Mouse (Mus musculus): ENCODE measurements around the gene Jag2. TPM values are rescaled to one million over a fixed set of nuclear protein-coding genes. Genes with fewer than 3 reads are reported as not detected.

Jag2 gene
- 2.8 and 3.2 TPM in 2 replicates for polyA plus RNA-seq (2012; ENCODE audit: insufficient read depth, insufficient read length, missing spikeins)

DNA sequence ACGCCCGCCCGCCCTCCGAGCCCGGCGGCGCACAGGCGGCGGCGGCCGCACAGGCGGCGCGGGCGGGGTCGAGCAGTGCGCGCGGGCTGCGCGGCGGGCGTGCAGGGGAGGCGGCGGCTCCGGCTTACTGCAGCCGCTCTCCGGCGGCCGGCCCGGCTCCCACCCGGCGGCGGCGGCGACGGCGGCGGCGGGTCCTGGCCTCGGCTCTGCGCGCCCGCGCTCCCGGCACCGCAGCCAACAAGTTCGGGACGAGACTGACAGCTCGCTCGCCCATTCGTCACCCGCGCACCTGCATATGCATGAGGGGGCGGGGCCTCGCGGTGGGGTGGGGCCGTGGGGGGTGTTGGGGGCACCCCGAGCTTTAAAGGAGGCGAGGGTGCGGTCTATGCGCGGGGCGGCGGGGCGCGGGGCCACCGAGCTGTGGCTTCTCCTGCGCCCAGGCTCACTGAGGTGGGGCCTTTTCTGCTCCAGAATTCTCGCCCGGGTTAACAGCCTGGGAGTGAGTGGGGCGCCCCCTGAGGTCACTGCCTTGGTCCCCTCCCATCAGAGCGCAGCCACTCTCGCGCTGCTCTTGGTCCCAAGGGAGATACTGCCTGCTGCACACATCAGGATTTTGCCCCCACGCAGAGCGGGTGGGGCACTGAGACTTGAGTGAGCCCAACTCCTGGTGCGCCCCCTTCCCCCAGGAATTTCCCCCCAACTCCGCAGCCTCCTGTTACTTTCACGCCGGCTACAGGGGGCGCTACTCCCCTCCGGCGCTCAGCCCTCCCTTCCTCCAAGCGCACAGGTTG lies at the start of gene Jag2:
TSS of gene Jag2 (minus strand) at position 215 of the 791 bp plus-strand sequence.
- Histone ChIP-seq H3K4me1 (ENCODE audit: control insufficient read depth, insufficient read depth, low read length) (no peaks in the 10 kb centered on the region), H3K4me3 (ENCODE audit: insufficient read depth, low read length) (peak within 1 kb of the TSS; percentile 47), H3K27ac (ENCODE audit: insufficient read depth, low read depth, low read length) (no peak within 1 kb of the TSS)
- no peak; the same call in 1 of the 2 replicates for TF ChIP-seq CTCF (IDR thresholded peaks at IDR 0.05; ENCODE audit: low read depth, low read length)
- no peak for TF ChIP-seq POLR2A (IDR thresholded peaks at IDR 0.05; ENCODE audit: borderline replicate concordance, low read depth, low read length)

DNA sequence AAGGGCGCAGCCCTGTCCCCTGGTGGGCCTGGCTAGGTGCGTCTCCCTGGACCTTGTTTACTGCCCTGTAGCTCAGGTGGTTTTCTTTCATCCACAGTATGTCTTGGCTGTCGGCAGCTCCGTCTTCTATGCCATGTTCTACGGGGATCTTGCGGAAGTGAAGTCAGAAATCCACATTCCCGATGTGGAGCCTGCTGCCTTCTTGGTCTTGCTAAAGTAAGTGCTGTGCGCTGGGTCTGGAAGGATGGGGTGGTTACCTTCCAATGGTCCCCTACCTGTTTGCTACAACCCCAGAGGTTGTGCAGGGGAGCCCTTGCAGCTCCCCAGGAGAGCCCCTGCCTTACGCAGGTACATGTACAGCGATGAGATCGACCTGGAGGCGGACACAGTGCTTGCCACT lies 47.6 kb upstream of the Jag2 start:
- TF ChIP-seq CTCF (IDR thresholded peaks at IDR 0.05; ENCODE audit: low read depth, low read length), result no peak
- TF ChIP-seq POLR2A (IDR thresholded peaks at IDR 0.05; ENCODE audit: borderline replicate concordance, low read depth, low read length), result no peak
- Histone ChIP-seq H3K4me3 (ENCODE audit: insufficient read depth, low read length) (peak overlapping the region; percentile 77), H3K4me1 (ENCODE audit: control insufficient read depth, insufficient read depth, low read length) (peaks cover 6% of the 10 kb centered on the region; the same call in 1 of the 2 replicates), H3K27ac (ENCODE audit: insufficient read depth, low read depth, low read length) (no peak overlapping the region)

DNA sequence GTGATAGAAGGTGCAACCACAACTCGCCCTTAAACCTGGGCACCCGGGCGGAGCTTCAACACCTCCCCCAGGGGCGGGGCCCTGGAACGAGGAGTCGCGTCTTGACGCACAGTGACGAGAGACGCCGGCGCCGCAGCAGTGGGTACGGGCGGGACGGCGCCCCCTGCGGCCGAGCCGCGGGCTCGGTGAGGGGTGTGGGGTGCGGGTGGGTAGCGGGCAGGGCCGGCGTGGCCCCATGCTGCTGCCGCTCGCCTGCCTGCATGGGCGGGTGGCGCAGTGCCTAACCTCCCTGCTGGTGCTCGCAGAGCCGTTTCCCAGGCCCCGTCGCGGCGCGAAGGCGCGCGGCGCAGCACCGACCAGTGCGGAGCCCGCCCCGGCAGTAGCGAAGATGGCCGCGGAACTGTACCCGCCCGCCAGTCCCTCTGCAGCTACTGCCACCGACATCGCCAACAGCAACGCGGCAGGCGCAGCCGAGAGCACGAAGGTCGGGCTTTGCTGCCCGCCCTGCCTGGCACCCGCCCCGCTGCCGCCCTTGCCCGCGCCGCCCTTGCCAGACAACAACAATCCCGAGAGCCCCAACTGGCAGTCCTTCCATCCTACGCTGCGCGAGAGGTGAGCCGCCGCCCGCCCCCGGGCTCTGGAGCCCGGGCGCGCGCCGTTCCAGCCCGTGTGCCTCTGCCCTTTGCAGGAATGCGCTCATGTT lies 46.9 kb upstream of the Jag2 start, which contains the start of gene Btbd6:
TSS of gene Btbd6 (plus strand) at position 112 of the 703 bp plus-strand sequence.
- Histone ChIP-seq H3K4me1 (ENCODE audit: control insufficient read depth, insufficient read depth, low read length) (peaks cover 6% of the 10 kb centered on the region; the same call in 1 of the 2 replicates), H3K27ac (ENCODE audit: insufficient read depth, low read depth, low read length) (peak within 1 kb of the TSS; percentile 17), H3K4me3 (ENCODE audit: insufficient read depth, low read length) (peak within 1 kb of the TSS; percentile 77)
- no peak; the same call in 1 of the 2 replicates for TF ChIP-seq POLR2A (IDR thresholded peaks at IDR 0.05; ENCODE audit: borderline replicate concordance, low read depth, low read length)
- 0 out of 2 replicates have a peak, but pooled peaks have one; percentile 15 for TF ChIP-seq CTCF (IDR thresholded peaks at IDR 0.05; ENCODE audit: low read depth, low read length)

DNA sequence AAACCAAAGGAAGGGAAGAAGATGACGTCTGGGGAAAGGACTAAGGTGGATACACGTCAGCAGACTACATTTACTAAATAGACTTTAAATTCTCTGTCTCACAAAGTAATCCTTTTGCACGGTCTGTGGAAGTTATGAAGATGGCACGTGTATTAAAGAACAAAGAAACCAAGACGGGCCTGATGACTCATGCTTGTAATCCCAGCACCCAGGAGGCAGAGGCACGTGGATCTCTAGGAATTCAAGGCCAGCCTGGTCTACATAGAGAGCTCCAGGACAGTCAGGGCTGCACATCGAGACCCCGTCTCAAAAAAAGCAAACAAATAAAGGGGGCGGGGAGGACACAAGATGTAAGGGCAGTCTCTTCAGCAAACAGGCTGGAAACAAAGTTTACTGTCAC lies 45.2 kb upstream of the Jag2 start:
- H3K27ac ChIP-seq (ENCODE audit: insufficient read depth, low read depth, low read length), result no peak overlapping the region
- peaks cover 6% of the 10 kb centered on the region; the same call in 1 of the 2 replicates for H3K4me1 ChIP-seq (ENCODE audit: control insufficient read depth, insufficient read depth, low read length)
- TF ChIP-seq CTCF (IDR thresholded peaks at IDR 0.05; ENCODE audit: low read depth, low read length), result no peak
- TF ChIP-seq POLR2A (IDR thresholded peaks at IDR 0.05; ENCODE audit: borderline replicate concordance, low read depth, low read length), result no peak
- no peak overlapping the region for H3K4me3 ChIP-seq (ENCODE audit: insufficient read depth, low read length)

DNA sequence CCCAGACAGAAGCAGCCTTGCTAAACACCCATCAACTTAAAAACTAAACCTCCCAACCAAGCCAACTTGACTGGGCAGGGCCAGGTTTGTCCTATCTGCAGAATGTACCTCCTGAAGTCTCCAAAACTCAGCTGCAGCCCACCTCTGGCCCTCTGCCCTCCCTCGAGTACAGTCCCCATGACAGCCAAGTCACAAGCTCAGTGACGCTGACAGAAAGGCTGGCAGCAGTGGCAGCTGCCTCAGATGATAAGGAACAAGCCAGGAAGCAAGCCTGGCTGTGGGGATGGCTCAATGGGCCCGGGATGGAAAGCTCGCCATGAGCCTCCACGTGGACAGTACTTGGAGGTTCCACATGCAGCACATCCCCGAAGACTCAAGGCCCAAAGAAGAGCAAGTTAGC lies 40.0 kb upstream of the Jag2 start:
- Histone ChIP-seq H3K4me3 (ENCODE audit: insufficient read depth, low read length) (no peak overlapping the region), H3K4me1 (ENCODE audit: control insufficient read depth, insufficient read depth, low read length) (0 out of 2 replicates have a peak, but pooled peaks cover 4% of the 10 kb centered on the region), H3K27ac (ENCODE audit: insufficient read depth, low read depth, low read length) (no peak overlapping the region)
- no peak for TF ChIP-seq POLR2A (IDR thresholded peaks at IDR 0.05; ENCODE audit: borderline replicate concordance, low read depth, low read length)
- TF ChIP-seq CTCF (IDR thresholded peaks at IDR 0.05; ENCODE audit: low read depth, low read length), result no peak

DNA sequence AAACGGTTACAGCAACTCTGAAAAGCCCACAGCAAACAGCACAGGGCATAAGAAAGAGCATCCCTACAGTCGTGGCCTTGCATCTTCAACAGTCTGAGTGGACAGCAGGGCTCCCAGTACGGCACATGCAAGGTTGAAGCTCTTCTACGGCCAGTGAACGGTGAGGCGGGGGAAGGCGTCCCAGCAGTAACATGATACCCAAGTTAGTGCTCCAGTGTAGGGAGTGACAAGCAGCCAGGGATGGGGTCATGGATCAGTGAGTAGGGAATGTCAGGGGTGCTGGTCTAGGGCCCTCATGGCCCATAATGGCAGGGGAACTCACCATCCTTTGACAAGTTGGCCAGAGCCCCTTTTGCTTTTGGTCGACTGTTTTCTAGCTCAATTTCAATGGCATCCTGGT lies 39.4 kb upstream of the Jag2 start:
- 0 out of 2 replicates have a peak, but pooled peaks cover 4% of the 10 kb centered on the region for H3K4me1 ChIP-seq (ENCODE audit: control insufficient read depth, insufficient read depth, low read length)
- TF ChIP-seq POLR2A (IDR thresholded peaks at IDR 0.05; ENCODE audit: borderline replicate concordance, low read depth, low read length) (no peak), CTCF (IDR thresholded peaks at IDR 0.05; ENCODE audit: low read depth, low read length) (no peak)
- no peak overlapping the region for H3K4me3 ChIP-seq (ENCODE audit: insufficient read depth, low read length)
- H3K27ac ChIP-seq (ENCODE audit: insufficient read depth, low read depth, low read length), result no peak overlapping the region

DNA sequence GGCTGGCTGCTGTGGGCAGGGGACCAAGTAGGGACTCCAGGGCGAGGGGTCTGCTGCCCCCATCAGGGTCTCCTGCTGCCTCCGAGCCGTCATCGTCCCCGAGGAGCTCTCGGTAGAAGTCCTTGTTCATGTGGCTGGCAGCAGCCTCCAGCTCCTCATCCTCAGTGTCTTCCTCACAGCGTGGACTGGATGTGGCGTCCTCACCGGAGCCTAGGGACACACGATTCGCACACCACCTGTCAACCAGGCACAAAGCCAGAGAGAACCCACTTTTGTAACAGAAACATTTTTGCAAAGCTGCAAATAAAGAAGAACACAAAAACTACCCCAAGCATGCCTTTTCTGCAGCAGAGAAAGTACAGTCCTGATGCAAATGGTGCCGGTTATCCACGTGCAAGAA lies 36.2 kb upstream of the Jag2 start:
- TF ChIP-seq CTCF (IDR thresholded peaks at IDR 0.05; ENCODE audit: low read depth, low read length), result no peak
- no peak for TF ChIP-seq POLR2A (IDR thresholded peaks at IDR 0.05; ENCODE audit: borderline replicate concordance, low read depth, low read length)
- Histone ChIP-seq H3K4me3 (ENCODE audit: insufficient read depth, low read length) (no peak overlapping the region), H3K4me1 (ENCODE audit: control insufficient read depth, insufficient read depth, low read length) (0 out of 2 replicates have a peak, but pooled peaks cover 4% of the 10 kb centered on the region), H3K27ac (ENCODE audit: insufficient read depth, low read depth, low read length) (no peak overlapping the region)

DNA sequence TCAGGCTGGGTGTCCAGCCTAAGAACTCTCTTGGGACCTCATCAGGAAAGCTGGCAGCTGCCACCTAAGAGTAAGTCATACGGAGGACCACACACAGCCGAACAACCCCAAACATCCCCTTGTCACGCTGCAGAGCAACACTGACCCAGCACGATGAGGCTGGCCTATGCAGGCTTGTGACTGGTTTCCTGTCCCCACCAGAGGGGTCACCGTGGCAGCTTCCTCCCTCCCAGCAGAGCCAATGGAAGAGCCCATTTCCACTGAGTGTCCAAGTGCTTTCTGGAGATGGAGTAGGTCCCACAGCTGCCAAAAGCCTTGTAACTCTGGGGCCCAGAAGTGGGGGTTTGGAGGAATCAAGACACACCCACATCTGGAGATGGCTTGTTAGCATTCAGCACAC lies 32.3 kb upstream of the Jag2 start:
- peaks cover 8% of the 10 kb centered on the region for H3K4me1 ChIP-seq (ENCODE audit: control insufficient read depth, insufficient read depth, low read length)
- TF ChIP-seq CTCF (IDR thresholded peaks at IDR 0.05; ENCODE audit: low read depth, low read length) (no peak), POLR2A (IDR thresholded peaks at IDR 0.05; ENCODE audit: borderline replicate concordance, low read depth, low read length) (no peak)
- no peak overlapping the region for H3K4me3 ChIP-seq (ENCODE audit: insufficient read depth, low read length)
- no peak overlapping the region for H3K27ac ChIP-seq (ENCODE audit: insufficient read depth, low read depth, low read length)

DNA sequence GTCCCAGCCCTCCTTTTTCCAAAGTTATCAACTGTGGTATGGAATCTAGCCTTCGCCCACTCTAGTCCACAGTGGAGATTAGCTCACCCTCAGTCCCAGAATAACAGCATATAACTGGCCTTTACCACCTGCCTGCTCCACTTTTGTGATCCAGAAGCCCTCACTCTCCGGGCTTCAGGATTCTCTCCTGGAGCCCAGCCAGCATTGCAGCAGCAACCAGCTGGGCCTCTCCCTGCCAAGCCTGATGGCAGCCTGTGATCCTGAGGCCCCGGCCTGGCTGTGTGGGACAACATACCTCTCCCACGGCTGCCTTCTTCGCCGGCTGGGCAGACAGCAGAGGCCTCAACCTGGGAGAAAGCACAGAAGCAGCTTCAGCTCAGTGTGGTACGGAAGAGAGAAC lies 31.9 kb upstream of the Jag2 start:
- H3K4me3 ChIP-seq (ENCODE audit: insufficient read depth, low read length), result no peak overlapping the region
- H3K27ac ChIP-seq (ENCODE audit: insufficient read depth, low read depth, low read length), result no peak overlapping the region
- TF ChIP-seq CTCF (IDR thresholded peaks at IDR 0.05; ENCODE audit: low read depth, low read length), result no peak
- no peak for TF ChIP-seq POLR2A (IDR thresholded peaks at IDR 0.05; ENCODE audit: borderline replicate concordance, low read depth, low read length)
- H3K4me1 ChIP-seq (ENCODE audit: control insufficient read depth, insufficient read depth, low read length), result peaks cover 8% of the 10 kb centered on the region

Data from bone marrow macrophage, adult 2 months (primary cell).